Mouse (Mus musculus) limb, embryonic 15.5 days (tissue): ENCODE results near the gene Krtap17-1. TPM values are rescaled to one million over a fixed set of nuclear protein-coding genes. Genes with fewer than 3 reads are reported as not detected.

Experiments
- ATAC-seq: fragments of 200-750 bp; cut with Nextera tagmentation; 2 replicates; pipeline ENCODE4 v1.8.0; 2017; ENCODE audit warnings: low read depth, moderate TSS enrichment; ENCODE audit not compliant: insufficient number of reproducible peaks, low FRiP score, low TSS enrichment
- H3K27ac ChIP-seq: fragments of 300-500 bp; sonication (generic); 2 replicates; pipeline ENCODE4 v1.5.1; 2015; ENCODE audit warnings: moderate library complexity, mild to moderate bottlenecking, inconsistent platforms
- H3K27me3 ChIP-seq: fragments of 300-500 bp; sonication (generic); 2 replicates; pipeline ENCODE4 v1.6.1; 2015; ENCODE audit warnings: inconsistent platforms
- H3K36me3 ChIP-seq: fragments of 300-500 bp; sonication (generic); 2 replicates; pipeline ENCODE4 v1.6.1; 2015; ENCODE audit warnings: inconsistent platforms
- H3K4me1 ChIP-seq: fragments of 300-500 bp; sonication (generic); 2 replicates; pipeline ENCODE4 v1.6.1; 2015; ENCODE audit warnings: inconsistent platforms
- H3K4me2 ChIP-seq: fragments of 300-500 bp; sonication (generic); 2 replicates; pipeline ENCODE4 v1.6.1; 2015; ENCODE audit warnings: mild to moderate bottlenecking, inconsistent platforms
- H3K4me3 ChIP-seq: fragments of 300-500 bp; sonication (generic); 2 replicates; pipeline ENCODE4 v1.5.1; 2015; ENCODE audit warnings: mild to moderate bottlenecking, inconsistent platforms
- H3K9ac ChIP-seq: fragments of 300-500 bp; sonication (generic); 2 replicates; pipeline ENCODE4 v1.6.1; 2015; ENCODE audit warnings: inconsistent platforms
- H3K9me3 ChIP-seq: fragments of 300-500 bp; sonication (generic); 2 replicates; pipeline ENCODE4 v1.6.1; 2016; ENCODE audit warnings: inconsistent platforms
- whole genome bisulfite sequencing: fragments of 180-500 bp; shearing (Covaris S2); methylation state at CpG from one replicate; pipeline ENCODE4 v1.1.7; 2015; 5-methylcytosine and 5-hydroxymethylcytosine counted together
- polyA plus RNA-seq: library from polyadenylated mRNA; unstranded; fragments of >200 nt; fragmentation: Nextera tagmentation; extraction: Ambion mirVana; gene quantifications from 2 replicates; pipeline ENCODE4 v1.2.1, GENCODE M21; 2015

Krtap17-1 gene
- 0.47 and 0.48 TPM in 2 replicates for polyA plus RNA-seq

DNA sequence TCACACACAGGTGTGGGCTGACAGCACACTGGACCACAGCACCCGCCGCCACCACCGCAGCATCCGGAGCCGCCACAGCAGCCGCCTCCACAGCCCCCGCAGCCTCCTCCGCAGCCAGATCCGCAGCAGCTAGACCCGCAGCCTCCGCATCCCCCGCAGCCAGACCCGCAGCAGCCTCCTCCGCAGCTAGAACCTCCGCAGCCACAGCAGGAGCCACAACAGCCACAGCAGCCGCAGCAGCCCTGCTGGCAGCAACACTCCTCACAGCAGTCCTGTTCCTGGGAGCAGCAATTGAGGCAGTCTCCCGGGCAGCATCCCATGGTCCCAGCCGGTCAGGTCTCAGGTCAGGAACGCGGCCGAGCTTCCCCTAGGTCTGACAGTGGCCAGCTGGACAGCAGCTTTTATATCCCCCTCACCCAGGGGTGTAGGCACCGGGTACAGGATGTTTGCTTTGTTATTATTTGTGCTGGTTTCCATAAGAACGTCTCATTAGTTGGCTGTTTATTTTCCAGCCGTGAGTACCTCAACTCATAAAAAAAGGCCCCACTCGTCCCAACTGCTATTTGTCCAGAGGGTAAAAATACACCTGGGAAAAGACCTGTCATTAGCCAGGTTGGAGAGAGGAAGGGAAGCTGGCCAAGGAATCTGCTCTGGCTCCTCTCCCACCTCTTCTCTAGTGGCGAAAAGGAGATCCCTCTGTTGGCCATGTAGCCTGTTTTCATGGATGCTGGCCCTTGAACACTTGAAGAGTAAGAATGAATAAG, at the start of gene Krtap17-1:
Gene Krtap17-1 (minus strand): TSS at position 375 of the 764 bp plus-strand sequence.
- 15% methylated on average over 26 of the region's 26 CpGs for WGBS
- no peaks in the 10 kb centered on the region for H3K36me3 ChIP-seq
- peak within 1 kb of the TSS; percentile 19; the same call in 1 of the 2 replicates for H3K4me2 ChIP-seq
- no peak within 1 kb of the TSS for H3K4me3 ChIP-seq
- no peak within 1 kb of the TSS for H3K9ac ChIP-seq
- H3K27me3 ChIP-seq, result peaks cover 22% of the 10 kb centered on the region; the same call in 1 of the 2 replicates
- H3K27ac ChIP-seq, result no peak within 1 kb of the TSS
- peaks cover 5% of the 10 kb centered on the region; the same call in 1 of the 2 replicates for H3K4me1 ChIP-seq
- no peak for ATAC-seq
- H3K9me3 ChIP-seq, result no peaks in the 10 kb centered on the region

DNA sequence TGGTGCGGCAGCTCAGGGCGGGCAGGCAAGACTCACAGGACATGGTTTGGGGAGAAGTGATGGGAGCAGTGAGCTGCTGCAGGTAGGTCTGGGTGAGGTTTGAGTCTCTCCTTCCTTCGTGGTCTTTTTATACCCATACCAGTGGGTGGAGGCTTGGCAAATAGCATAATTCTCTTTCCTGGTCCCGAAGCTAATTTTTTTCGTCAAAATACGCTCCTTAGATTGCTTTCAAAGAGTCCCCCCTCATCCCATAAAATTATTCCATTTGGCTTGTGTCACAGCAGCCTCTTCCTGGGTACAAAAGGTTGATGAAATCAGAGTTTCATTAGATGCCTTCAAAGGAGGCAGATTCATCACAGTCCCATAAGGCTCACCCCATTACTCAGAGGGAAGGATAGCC, 47.7 kb upstream of the Krtap17-1 start, which contains the start of gene Krt34:
Gene Krt34 (minus strand): TSS at position 101 of the 400 bp plus-strand sequence.
- 81% methylated on average over 6 of the region's 6 CpGs for WGBS
- ATAC-seq, result no peak
- no peaks in the 10 kb centered on the region for H3K9me3 ChIP-seq
- H3K36me3 ChIP-seq, result no peaks in the 10 kb centered on the region
- H3K4me3 ChIP-seq, result no peak within 1 kb of the TSS
- H3K27me3 ChIP-seq, result no peaks in the 10 kb centered on the region
- H3K27ac ChIP-seq, result no peak within 1 kb of the TSS
- H3K4me1 ChIP-seq, result no peaks in the 10 kb centered on the region
- no peak within 1 kb of the TSS for H3K9ac ChIP-seq
- no peak within 1 kb of the TSS for H3K4me2 ChIP-seq

DNA sequence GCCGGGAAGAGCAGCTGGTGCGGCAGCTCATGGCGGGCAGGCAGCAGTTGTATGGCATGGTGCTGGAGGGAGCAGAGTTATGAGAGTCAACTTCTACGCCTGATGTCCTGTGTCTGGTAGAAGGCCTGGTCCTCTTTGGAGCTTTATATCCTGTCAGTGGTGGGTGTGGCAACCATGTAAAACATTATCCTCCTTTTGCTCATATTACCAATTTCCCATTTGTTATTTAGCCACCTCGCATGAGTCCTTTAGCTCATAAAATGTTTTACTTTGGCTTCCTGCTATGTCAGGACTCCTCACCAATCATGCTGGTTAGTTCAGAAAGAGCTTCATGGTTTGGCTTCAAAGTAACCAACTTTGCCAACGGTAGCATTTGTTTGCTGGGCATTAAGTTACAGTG, 36.0 kb upstream of the Krtap17-1 start, which contains the start of gene Krt33b:
Gene Krt33b (minus strand): TSS at position 101 of the 400 bp plus-strand sequence.
- no peak within 1 kb of the TSS for H3K4me3 ChIP-seq
- H3K36me3 ChIP-seq, result no peaks in the 10 kb centered on the region
- 81% methylated on average over 6 of the region's 6 CpGs for WGBS
- H3K4me2 ChIP-seq, result no peak within 1 kb of the TSS
- no peak within 1 kb of the TSS for H3K9ac ChIP-seq
- ATAC-seq, result no peak
- H3K4me1 ChIP-seq, result no peaks in the 10 kb centered on the region
- no peak within 1 kb of the TSS for H3K27ac ChIP-seq
- H3K27me3 ChIP-seq, result no peaks in the 10 kb centered on the region
- no peaks in the 10 kb centered on the region for H3K9me3 ChIP-seq

DNA sequence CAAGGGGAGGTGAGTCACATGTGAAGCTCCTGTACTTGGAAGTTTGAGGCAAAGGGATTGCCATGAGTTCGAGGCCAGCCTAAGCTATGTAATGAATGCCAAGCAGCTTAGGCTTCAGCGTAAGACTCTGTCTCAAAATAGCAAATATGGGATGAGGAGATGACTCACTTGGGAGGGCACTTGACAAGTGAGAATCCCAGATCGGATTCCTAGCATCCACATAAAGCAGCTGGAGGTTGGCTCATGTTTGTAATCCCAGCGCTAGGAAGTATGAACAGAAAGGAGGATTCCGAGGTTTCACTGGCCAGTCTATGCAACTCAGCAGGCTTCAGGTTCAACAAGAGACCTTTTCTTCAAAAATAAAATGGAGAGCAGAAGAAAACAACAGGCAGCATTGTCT, 27.6 kb upstream of the Krtap17-1 start:
- Histone ChIP-seq H3K4me3 (no peak overlapping the region), H3K27ac (no peak overlapping the region), H3K4me1 (no peaks in the 10 kb centered on the region), H3K9me3 (no peaks in the 10 kb centered on the region), H3K9ac (no peak overlapping the region), H3K4me2 (no peak overlapping the region), H3K27me3 (no peaks in the 10 kb centered on the region), H3K36me3 (no peaks in the 10 kb centered on the region)
- WGBS, result 73% methylated on average over 5 of the region's 5 CpGs
- ATAC-seq, result no peak

- ATAC-seq, result no peak
- H3K27me3 ChIP-seq, result no peaks in the 10 kb centered on the region
- H3K4me3 ChIP-seq, result no peak overlapping the region
- no peaks in the 10 kb centered on the region for H3K9me3 ChIP-seq
- no peaks in the 10 kb centered on the region for H3K4me1 ChIP-seq
- H3K4me2 ChIP-seq, result no peak overlapping the region
- H3K27ac ChIP-seq, result no peak overlapping the region
- no peak overlapping the region for H3K9ac ChIP-seq
- no peaks in the 10 kb centered on the region for H3K36me3 ChIP-seq
- WGBS, result 64% methylated on average over 1 of the region's 1 CpGs
Observed at GRCm38 (mm10) chr11:100019466-100019865, 25.7 kb upstream of the Krtap17-1 start.

DNA sequence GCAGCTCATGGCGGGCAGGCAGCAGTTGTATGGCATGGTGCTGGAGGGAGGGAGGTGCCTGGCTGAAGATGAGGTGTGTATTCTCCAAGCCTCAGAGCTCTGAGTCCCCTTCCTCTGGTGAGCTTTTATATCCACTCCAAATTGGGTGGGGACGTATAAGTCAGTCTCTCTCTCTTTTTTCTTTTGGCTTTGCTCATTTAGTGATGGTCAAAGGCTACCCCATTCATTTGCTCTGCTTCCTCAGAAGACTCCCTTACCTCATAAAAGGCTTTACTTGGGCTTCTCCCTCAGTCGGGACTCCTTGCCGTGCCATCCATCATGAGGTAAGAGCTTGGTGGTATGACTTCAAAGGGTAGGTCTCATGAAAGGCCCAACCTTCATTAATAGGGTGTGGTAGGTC, 22.3 kb upstream of the Krtap17-1 start, which contains the start of gene Krt33a:
Gene Krt33a (minus strand): TSS at position 101 of the 400 bp plus-strand sequence.
- ATAC-seq, result no peak
- no peak within 1 kb of the TSS for H3K4me2 ChIP-seq
- H3K36me3 ChIP-seq, result no peaks in the 10 kb centered on the region
- no peaks in the 10 kb centered on the region for H3K27me3 ChIP-seq
- no peak within 1 kb of the TSS for H3K4me3 ChIP-seq
- WGBS, result 69% methylated on average over 4 of the region's 4 CpGs
- no peaks in the 10 kb centered on the region for H3K4me1 ChIP-seq
- H3K27ac ChIP-seq, result no peak within 1 kb of the TSS
- no peaks in the 10 kb centered on the region for H3K9me3 ChIP-seq
- no peak within 1 kb of the TSS for H3K9ac ChIP-seq

- H3K4me3 ChIP-seq, result no peak overlapping the region
- 64% methylated on average over 4 of the region's 4 CpGs for WGBS
- no peak overlapping the region for H3K4me2 ChIP-seq
- no peaks in the 10 kb centered on the region for H3K4me1 ChIP-seq
- no peak for ATAC-seq
- H3K27ac ChIP-seq, result no peak overlapping the region
- H3K9me3 ChIP-seq, result no peaks in the 10 kb centered on the region
- no peak overlapping the region for H3K9ac ChIP-seq
- H3K36me3 ChIP-seq, result no peaks in the 10 kb centered on the region
- no peaks in the 10 kb centered on the region for H3K27me3 ChIP-seq
Observed at GRCm38 (mm10) chr11:100013691-100014171, 19.9 kb upstream of the Krtap17-1 start.

GRCm38 (mm10) chr11:100010682-100011081, 16.9 kb upstream of the Krtap17-1 start:
- Histone ChIP-seq H3K36me3 (no peaks in the 10 kb centered on the region), H3K27ac (no peak overlapping the region), H3K4me1 (no peaks in the 10 kb centered on the region), H3K4me3 (no peak overlapping the region), H3K4me2 (no peak overlapping the region), H3K9ac (no peak overlapping the region), H3K27me3 (no peaks in the 10 kb centered on the region), H3K9me3 (no peaks in the 10 kb centered on the region)
- 82% methylated on average over 5 of the region's 5 CpGs for WGBS
- no peak for ATAC-seq

- H3K36me3 ChIP-seq, result no peaks in the 10 kb centered on the region
- no peak overlapping the region for H3K4me3 ChIP-seq
- ATAC-seq, result no peak
- H3K9ac ChIP-seq, result no peak overlapping the region
- no peaks in the 10 kb centered on the region for H3K27me3 ChIP-seq
- H3K9me3 ChIP-seq, result no peaks in the 10 kb centered on the region
- no peaks in the 10 kb centered on the region for H3K4me1 ChIP-seq
- H3K4me2 ChIP-seq, result no peak overlapping the region
- 86% methylated on average over 5 of the region's 5 CpGs for WGBS
- no peak overlapping the region for H3K27ac ChIP-seq
Observed at GRCm38 (mm10) chr11:100008336-100008735, 14.5 kb upstream of the Krtap17-1 start.

DNA sequence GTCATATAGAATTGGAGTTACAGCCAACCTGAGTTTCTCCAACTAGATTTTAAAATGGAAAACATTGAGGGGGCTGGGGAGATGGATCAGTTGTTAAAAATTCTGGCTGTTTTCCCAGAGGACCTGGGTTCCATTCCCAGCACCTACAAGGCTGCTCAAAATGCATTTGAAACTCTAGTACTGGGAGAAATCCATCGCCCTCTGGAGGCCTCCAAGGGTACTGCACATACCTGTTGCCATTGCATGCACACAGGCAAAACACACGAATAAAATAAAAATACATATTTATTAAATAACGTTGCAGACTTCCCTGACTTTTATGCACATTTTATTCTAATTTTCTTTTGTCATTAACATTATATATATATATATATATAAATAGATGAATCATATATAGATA, 12.8 kb upstream of the Krtap17-1 start:
- no peaks in the 10 kb centered on the region for H3K9me3 ChIP-seq
- no peak for ATAC-seq
- H3K4me2 ChIP-seq, result no peak overlapping the region
- no peaks in the 10 kb centered on the region for H3K27me3 ChIP-seq
- no peak overlapping the region for H3K27ac ChIP-seq
- H3K4me3 ChIP-seq, result no peak overlapping the region
- no peaks in the 10 kb centered on the region for H3K4me1 ChIP-seq
- H3K36me3 ChIP-seq, result no peaks in the 10 kb centered on the region
- WGBS, result 52% methylated on average over 3 of the region's 3 CpGs
- H3K9ac ChIP-seq, result no peak overlapping the region

- H3K27ac ChIP-seq, result peak overlapping the region; percentile 27; the same call in 1 of the 2 replicates
- no peak overlapping the region for H3K4me3 ChIP-seq
- H3K27me3 ChIP-seq, result no peaks in the 10 kb centered on the region
- H3K4me1 ChIP-seq, result no peaks in the 10 kb centered on the region
- H3K9me3 ChIP-seq, result no peaks in the 10 kb centered on the region
- no peak for ATAC-seq
- H3K36me3 ChIP-seq, result no peaks in the 10 kb centered on the region
- H3K4me2 ChIP-seq, result no peak overlapping the region
- 73% methylated on average over 8 of the region's 8 CpGs for WGBS
- no peak overlapping the region for H3K9ac ChIP-seq
Observed at GRCm38 (mm10) chr11:100005905-100006304, 12.1 kb upstream of the Krtap17-1 start.

DNA sequence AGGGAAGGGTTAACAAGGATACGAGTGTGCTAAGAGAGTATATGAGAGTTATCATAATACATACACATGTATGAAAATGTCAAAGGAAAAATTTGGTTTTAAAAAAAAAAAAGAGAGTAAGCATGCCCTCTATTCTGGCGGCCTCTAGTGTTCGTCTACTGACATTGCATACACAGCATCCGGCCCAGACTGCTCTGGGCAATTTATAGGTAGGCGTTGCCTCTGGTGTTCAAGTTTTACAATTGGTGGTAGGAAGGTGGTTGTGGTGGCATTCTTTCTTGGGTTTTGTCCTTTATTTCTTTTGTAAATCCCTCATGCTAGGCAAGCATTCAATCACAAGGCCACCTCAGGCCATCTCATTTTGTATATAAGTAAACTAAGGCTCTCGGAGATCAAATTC, 11.1 kb upstream of the Krtap17-1 start:
- no peak overlapping the region for H3K4me2 ChIP-seq
- WGBS, result 20% methylated on average over 6 of the region's 6 CpGs
- H3K4me3 ChIP-seq, result no peak overlapping the region

More for the DNA sequence above, 11.1 kb upstream of the Krtap17-1 start:
- H3K27me3 ChIP-seq, result no peaks in the 10 kb centered on the region
- H3K9ac ChIP-seq, result no peak overlapping the region
- ATAC-seq, result no peak
- H3K4me1 ChIP-seq, result no peaks in the 10 kb centered on the region
- no peaks in the 10 kb centered on the region for H3K36me3 ChIP-seq
- H3K9me3 ChIP-seq, result no peaks in the 10 kb centered on the region
- H3K27ac ChIP-seq, result no peak overlapping the region
